Mouse (Mus musculus) activated CD4-positive, CD25-positive, alpha-beta regulatory T cell, adult 4 months (primary cell): Measurements from ENCODE around the gene Camta1. TPM values are rescaled to one million over a fixed set of nuclear protein-coding genes. Genes with fewer than 3 reads are reported as not detected.

Experiments
- ATAC-seq: one replicate; pipeline ENCODE4 v1.8.0; 2017
- polyA plus RNA-seq, 2 experiments: library from polyadenylated mRNA; unstranded; fragments of 100-300 nt; shearing (Covaris generic); gene quantifications; one replicate each; pipeline ENCODE4 v1.2.1; 2017

The Camta1 gene
- polyA plus RNA-seq, 2 experiments from 2014 or later = 45.5 to 49.5 TPM

DNA sequence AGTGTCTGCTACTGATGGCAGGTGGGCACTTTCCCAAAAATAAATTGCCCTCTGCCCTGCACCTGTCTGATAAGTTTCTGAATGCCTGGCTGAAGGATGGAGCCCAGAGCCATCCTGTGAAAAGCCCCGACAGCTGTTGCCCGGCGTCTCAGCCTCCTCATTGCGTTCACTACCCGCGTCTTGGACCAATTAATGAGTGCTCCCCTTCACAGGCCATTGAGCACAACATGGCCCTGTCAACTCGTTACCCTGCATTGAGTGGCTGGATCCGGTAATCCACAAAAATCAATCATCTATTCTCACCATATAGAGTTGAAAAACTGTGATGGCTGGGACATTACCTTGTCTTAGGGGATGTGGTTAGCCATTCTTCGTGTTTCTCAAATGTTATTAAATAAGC, 275.6 kb downstream of the Camta1 start:
- no peak for ATAC-seq

GRCm38 (mm10) chr4:151577961-151578360, 283.7 kb downstream of the Camta1 start:
- no peak for ATAC-seq

DNA sequence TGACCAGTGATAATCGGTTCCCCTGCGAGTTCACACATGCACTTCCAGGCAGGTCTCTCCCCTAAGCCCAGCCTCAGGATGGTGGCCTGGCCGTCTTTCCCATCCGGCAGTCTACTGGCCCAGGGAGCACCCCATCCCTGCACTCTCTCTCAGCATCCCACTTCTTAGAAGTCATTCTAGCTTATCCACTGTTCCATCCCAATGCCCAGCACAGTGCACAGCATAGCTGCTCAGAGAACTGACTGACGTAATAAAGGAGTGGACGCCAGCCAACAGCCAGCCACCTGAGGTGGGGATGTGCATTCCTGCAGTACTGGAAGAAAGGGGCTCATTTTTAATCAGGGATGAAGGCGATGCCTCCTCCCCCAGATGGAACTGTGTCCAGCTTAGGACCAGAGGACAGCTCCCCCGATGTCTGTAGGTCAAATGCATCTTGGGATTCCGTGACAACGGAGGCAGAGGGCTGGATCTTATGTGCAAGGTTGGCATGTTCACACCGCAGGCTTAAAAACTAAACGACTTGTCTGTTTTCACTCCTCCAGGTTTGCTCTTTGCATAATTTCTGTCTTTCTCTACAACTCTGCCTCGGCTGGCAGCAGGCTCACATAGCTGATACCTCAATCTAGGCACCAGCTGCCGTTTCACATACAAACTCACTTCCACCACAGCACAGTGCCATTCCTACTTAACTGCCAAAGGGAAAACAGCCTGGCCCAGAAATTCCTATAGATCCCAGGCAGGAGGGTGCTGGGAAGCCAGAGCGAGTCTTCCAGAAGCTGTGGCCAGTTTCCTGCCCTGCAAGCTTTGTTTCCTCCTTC, 285.2 kb downstream of the Camta1 start:
- no peak for ATAC-seq

GRCm38 (mm10) chr4:151572716-151573115, 289.0 kb downstream of the Camta1 start:
- no peak for ATAC-seq

DNA sequence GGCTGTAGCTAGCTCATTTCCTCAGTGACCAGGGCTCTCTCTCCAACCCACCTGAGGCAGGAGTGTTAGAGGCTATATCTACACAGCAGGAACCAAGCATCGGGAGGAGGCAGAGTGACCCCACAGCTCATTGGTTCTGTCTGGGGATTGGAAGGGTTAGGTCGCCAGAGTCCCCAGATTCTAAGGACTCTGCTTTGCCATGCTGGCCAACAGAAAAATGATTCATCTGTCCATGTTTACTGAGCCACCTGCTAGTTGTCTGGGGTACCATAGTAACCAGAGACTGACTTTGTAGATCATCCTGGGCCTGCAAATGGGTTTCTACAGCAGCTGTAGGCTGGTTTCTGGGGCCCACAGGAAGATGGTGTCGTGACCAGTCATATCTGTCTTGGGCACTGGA, 292.1 kb downstream of the Camta1 start:
- ATAC-seq = no peak

DNA sequence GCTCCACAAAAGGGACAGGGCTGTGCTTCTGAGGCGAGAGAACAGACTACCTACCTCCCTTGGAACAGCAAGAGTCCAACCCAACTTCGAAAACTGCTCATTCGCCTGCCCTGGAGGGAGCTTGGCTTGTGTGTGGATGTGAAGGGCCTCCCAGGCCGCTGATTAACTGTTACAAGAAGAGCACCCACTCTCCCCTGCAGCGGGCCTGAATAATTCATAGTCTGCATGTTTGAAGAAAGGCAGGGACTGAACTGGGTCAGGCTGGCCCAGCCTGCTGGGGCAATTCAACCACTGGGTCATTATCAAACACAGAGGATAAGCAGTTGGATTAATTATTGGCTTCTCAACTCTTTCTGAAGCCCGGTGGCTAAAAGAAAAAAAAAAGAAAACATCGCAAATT, 292.8 kb downstream of the Camta1 start:
- ATAC-seq = no peak

DNA sequence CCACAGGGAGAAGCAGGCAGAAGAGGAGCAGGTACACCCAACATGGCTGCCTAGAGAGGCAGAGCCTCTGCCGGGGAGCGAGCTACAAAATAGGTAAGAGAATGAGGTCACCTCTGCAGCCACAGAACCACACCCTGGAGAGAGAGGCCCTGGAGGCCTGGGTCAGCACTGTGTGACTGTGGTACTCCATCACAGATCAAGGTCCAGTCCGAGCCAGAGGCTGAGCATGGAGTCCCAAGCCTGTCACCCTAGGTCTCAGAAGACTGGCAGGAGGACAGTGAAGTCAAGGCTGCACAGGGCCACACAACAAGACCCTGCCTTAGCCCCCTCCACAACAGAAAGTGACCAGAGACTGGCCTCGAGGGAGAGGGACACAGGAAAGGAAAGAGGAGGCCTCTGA, 294.6 kb downstream of the Camta1 start:
- no peak for ATAC-seq

GRCm38 (mm10) chr4:151555505-151555904, 306.2 kb downstream of the Camta1 start:
- ATAC-seq = no peak

DNA sequence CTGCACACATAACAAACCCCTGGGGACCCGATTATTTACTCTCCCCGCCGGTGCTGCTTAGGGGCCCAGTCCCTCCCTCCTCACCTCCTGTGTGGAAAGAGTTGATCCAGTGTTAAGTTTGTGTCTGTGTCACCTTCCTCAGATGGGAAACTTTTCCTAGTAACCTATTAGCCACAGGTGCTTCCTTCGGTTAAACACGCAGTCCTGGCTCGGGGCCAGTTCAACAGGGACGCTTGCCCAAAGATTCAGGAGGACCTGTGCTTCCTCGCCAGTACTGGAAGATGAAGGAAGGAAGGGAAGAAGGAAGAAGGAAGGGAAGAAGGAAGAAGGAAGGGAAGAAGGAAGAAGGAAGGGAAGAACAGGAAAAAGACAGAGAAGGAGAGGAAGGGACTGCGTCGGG, 312.2 kb downstream of the Camta1 start:
- ATAC-seq = no peak

DNA sequence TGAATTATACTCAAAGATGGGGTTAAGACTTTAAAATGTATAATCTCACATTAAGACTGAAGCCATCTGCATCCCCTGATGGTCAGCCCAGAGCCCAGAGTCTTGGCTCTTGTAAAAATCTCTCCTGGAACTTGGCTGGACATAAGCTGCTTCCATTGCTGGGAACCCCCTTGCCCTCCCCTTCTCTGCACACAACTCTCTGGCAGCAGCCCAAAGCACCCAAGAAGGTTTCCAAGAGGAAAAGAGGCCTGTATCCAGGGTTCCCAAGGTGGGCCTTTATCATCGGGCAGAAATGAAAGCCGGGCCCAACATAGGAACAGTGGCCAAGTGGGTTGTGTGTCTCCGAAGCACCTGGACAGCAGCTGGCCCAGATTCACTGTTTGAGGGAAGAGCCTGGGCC, 316.2 kb downstream of the Camta1 start:
- ATAC-seq = no peak

DNA sequence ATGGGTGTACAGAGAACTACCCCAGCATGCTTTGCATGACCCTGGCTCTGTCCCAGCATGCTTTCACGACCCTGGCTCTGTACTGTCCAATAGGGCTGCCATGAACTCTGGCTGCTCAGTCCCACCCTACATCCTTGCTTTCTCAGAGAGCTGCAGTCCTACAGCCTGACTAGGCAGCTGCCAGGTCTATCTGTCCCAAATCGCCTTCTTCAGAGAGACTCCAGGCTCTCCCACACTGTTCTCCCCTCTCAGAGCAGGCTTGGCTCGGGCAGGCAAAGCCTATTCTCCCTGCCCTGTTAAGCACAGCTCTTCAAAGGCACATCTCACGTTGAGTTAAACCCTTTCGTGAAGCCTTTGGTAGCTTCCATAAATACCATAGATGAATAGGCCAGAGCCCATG, 317.5 kb downstream of the Camta1 start:
- ATAC-seq = no peak

GRCm38 (mm10) chr4:151540546-151540945, 321.1 kb downstream of the Camta1 start:
- ATAC-seq = no peak

- ATAC-seq = no peak
Observed at GRCm38 (mm10) chr4:151539881-151540280, 321.8 kb downstream of the Camta1 start.

DNA sequence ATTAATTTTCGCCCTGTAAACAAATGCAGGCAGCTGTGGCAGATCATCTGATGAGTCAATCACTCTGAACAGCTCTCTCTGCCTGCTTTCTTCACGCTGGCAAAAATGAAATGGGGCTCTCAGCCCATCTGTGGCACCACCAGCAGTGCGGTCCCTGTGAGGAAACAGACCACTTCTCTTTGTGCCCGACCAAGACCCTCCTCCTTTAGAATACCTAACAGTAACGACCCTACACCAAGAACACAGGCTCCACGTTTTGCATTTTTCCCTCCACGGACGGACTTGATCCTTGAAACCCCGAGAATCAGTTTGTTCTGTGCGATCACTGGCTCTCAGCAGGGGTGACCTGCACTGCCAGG, 322.5 kb downstream of the Camta1 start:
- ATAC-seq = no peak

DNA sequence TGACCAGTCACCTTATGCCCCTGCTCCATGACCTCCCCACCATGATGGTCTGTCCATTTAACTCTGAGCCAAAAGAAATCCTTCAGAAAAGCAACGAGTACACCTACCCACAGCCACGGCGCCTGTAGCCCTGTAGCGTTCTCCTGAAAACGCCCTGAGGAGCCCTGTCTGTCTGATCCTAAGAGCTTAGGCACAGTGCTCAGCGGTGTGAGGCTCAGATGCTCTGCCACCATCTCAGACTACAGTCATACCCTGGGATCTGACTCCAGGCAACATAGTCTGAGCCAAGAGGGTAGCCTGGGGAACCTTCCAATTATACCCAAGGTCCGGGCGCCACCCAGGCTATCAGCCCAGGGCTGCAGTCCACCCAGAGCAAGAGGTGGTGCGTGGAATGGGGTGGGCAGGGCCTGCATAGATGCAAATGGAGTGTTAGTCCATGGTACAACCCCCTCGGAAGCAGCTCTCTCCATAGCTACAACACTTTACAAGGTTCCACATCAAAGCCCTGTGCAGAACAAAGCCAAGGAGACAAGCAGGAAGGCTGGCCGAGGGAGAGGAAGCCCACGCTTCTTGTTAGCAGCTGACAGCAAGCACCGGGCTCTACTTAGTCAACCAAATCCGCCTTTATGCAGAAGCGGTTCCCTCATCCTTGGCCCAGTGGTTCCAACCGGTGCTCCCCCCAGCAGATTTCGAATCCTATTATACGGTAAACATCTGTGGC, 323.1 kb downstream of the Camta1 start:
- ATAC-seq = no peak

- ATAC-seq = no peak
Observed at GRCm38 (mm10) chr4:151535916-151536450, 325.7 kb downstream of the Camta1 start.

DNA sequence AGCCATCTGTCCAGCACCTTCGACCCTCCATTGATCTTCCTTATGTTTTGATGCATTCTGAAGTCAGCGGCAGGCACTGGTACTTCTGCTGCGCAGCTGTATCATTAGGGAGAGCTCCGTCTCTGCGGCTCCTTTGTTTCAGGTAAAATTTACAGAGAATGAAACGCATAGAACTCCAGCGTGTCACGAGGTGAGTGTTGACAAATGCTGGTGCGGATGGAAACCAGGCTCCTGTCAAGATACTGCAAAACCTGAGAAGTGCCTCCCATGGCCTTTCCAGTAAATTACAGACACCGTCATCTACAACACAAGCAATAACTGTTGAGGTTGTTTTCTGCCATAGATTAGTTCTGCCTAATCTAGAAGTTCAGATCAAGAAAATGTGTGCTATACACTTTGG, 328.2 kb downstream of the Camta1 start:
- ATAC-seq = no peak

GRCm38 (mm10) chr4:151528436-151528835, 333.2 kb downstream of the Camta1 start:
- ATAC-seq = no peak

DNA sequence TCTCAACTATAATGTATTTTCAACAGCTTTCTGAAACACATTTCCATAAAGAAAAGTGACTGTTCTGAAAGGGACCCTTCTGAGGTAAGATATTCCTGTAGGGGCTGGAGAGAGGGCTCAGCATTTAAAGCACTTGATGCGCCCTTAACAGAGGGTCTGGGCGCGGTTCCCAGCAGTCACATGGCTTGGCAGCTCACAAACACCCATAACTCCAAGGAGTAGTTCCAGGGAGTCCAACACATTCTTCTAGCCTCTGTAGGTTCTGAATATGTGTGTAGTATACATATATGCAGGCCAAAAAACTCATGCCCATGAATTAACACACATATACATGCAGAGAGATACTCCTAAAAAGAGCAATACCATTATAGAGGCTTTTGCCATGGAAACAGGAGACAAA, 333.9 kb downstream of the Camta1 start:
- no peak for ATAC-seq

GRCm38 (mm10) chr4:151520103-151520502, 341.6 kb downstream of the Camta1 start:
- no peak for ATAC-seq

GRCm38 (mm10) chr4:151519011-151519410, 342.7 kb downstream of the Camta1 start:
- no peak for ATAC-seq

DNA sequence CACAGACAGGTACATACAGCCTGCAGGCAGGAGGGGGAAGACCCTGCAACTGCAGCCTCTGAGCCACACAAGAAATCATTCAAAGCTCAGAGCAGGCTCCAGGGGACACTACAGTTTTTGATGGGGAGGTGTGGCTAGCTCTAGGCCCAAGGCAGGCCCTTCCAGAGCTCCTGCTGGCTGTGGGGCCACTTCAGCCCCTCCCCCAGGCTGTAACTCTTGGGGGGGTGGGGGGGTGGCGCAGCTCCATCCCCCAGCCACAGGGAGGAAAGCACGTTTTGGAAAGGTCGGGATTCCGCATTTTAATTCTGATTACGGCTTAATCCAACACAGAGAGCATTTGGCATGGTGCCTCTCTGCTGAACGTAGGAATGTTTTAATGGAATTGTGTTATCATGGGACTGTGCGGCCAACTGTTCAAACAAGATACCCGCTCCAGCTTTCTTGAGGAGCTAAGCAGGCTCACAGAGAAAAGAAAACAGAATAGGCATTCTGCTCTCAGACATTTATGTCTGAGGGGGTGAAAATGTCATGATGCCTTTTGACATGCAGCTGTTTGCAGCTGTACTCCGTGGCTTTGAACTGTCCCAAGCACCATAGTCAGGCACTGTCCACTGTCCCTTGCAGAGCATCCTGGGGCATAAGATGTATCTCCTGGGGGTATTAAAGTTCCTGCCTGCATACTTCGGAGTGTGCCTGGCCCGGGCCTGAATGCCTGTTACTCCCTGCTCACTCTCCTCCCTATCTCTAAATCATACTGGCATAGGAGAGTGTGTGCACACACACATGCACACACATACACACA, 344.5 kb downstream of the Camta1 start:
- no peak for ATAC-seq

- ATAC-seq = no peak
Observed at GRCm38 (mm10) chr4:151515316-151515715, 346.4 kb downstream of the Camta1 start.
